Mouse (Mus musculus) ovary, postnatal 10 days (tissue): ENCODE measurements around the gene Ldah.

ENCODE experiments used
- DNase-seq: peaks from one replicate; pipeline ENCODE4 v3.0.0; 2022; ENCODE audit warnings: low spot score

The Ldah gene

DNA sequence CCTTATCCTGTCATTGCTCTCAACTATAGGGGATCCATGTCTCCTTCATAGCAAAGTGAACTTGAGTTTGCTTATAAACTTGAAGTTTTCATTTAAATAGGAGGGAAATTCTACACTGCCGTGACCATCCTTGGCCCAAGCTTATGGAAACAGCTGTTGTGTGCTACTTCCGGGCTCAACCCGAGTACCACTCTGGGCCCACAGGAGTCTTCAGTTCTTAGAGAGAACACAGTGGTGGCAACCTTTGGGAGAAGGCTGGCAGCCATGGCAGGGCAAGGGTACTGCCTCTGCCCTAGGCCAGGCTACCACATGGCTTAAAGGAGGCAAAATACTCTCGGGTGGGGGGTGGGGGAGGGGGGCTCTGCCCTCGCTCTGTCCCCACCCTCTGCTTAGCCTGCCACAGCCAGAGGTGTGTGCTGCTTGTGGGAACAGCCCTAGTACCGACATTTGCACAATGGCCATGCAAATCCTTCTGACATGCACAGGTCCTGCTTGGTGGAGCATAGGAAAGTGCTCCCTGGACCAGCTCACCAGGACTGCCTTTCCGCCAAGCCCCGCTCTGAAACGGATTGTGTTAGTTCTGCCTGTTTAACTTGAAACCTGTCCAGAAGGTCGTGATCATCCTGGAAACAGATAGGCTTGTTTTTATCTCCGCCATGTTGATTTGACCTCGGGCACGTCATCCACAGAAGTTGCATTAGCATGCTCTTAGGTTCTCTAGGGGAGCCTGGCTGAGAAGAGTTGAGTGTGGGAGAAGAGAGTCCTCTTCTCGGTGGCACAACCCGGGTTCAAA lies 73.5 kb downstream of the Ldah start:
- no peak for DNase-seq

GRCm38 (mm10) chr12:8287970-8288369 lies 80.1 kb downstream of the Ldah start:
- no peak for DNase-seq

- no peak for DNase-seq
Observed at GRCm38 (mm10) chr12:8289099-8289498, 81.2 kb downstream of the Ldah start.

GRCm38 (mm10) chr12:8289499-8289898 lies 81.6 kb downstream of the Ldah start:
- DNase-seq: no peak

- DNase-seq: no peak
Observed at GRCm38 (mm10) chr12:8291157-8291853, 83.4 kb downstream of the Ldah start.

- no peak for DNase-seq
Observed at GRCm38 (mm10) chr12:8295307-8295913, 87.5 kb downstream of the Ldah start.

- no peak for DNase-seq
Observed at GRCm38 (mm10) chr12:8296154-8296553, 88.2 kb downstream of the Ldah start.

- no peak for DNase-seq
Observed at GRCm38 (mm10) chr12:8297586-8298214, 89.8 kb downstream of the Ldah start.

DNA sequence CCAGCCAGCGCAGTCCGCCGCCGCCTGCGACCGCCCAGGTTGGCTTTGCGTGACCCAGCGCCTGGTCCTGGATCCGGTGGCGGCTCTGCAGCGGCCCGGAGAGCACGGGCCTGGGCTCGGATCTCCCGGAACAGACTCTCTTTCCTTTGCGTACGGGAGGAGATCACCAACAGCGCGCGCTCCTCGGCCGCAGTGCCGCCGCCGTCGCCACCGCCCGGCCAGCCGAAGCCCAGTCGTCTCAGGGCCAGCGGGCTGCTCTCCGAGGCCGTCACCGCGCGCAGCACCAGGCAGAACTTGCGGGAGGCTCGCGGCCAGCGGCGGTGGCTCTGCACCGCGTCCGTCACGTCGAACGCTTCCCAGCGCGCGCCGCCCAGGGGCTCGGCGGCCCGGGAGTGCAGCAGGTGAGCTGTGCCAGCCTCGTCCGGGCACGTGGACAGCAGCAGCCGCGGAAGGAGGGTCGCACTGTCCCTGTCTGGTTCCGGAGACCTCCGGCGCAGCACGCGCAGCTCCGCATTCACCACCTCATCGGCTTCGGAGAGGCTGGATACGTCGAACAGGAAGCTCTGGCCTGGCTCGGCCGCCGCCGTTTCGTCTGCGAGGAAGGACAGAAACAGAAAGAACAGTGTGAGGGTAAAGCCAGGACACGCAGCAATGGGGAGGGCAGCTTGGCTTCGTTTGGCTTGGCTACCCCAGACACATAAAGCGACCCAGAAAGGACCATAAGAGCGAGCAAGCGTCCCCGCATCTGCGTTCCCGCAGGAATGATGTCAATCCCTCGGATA lies 90.6 kb downstream of the Ldah start:
- DNase-seq: no peak

DNA sequence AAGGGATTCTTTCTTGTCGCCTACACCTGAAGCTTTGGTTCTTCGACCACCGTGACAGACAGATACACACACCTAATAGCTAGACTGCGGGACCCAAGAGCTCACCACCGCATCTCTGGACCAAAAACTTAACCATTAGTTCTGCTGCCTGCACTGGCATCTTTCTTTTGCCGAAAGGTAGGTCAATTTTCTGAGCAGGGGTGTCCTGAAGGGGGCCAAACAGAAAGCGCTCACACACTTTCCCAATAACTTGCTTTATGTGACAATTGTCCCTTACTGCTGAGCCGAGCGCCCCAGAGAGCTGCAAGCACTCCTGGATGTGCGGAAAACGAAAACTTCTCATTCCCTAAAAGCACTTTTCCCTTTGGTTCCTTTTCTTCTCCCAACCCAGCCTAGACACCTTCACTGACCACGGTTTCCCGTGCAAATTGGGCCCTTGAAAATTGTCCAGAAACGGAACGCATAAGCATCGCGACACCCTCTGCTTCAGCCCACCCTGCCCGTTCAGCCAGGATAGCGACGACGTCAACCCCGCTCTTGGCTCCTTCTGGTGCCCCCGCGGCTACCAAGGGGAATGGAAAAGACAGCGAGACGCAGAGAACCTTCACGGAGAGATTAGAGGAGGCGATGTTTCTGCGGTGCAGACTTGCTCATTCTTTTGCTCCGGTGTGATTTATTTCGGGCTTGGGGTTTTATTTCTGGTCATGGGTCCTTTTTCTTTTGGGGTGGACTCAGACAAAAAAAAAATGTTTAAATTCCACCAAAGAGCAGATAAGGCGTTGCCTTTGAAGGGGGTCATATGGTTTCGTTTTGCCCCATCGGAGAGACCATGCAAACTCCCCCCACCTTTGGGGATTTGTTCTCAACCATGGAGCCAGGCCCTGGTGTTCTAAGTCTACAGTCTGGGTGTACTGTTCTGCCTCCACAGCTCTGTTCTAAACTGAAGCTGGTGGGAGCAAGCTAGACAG lies 91.5 kb downstream of the Ldah start:
- DNase-seq: no peak

DNA sequence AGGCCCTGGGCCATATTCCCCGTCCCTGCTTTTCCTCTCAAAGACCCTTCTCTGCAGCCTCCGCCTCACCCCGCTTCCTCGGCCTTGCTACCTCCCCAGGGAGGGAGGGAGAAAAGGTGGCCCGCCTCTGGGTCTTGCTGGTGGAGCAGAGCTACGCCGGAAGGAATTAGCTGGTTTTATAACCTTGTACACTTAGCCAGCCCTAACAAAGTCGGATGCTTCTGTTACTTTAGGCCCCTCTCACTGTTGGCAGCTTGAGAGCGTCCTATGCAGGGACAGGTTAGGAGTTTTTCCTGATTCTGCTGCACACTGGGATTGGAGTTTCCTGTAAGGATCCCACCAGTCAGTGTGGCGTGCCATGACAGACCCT lies 92.2 kb downstream of the Ldah start:
- DNase-seq: no peak

DNA sequence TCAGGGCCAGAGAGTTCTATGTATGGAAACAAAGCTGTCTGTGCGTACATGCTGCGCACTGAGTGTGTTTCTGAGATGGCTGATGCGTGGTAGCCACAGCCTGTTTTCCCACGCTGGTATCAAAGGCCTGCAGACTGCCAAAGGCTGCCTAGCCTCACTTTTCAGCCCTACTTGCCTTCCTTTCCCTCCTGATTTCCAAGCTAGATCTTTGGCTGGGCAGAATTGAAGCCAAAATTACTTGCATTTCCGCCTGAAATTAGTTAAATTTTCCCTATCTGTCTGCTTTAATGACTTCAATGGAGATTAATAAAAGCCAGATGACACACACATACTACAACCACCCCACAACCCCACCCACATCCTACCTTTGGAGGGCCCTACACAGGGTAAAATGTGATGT lies 92.6 kb downstream of the Ldah start:
- no peak for DNase-seq

DNA sequence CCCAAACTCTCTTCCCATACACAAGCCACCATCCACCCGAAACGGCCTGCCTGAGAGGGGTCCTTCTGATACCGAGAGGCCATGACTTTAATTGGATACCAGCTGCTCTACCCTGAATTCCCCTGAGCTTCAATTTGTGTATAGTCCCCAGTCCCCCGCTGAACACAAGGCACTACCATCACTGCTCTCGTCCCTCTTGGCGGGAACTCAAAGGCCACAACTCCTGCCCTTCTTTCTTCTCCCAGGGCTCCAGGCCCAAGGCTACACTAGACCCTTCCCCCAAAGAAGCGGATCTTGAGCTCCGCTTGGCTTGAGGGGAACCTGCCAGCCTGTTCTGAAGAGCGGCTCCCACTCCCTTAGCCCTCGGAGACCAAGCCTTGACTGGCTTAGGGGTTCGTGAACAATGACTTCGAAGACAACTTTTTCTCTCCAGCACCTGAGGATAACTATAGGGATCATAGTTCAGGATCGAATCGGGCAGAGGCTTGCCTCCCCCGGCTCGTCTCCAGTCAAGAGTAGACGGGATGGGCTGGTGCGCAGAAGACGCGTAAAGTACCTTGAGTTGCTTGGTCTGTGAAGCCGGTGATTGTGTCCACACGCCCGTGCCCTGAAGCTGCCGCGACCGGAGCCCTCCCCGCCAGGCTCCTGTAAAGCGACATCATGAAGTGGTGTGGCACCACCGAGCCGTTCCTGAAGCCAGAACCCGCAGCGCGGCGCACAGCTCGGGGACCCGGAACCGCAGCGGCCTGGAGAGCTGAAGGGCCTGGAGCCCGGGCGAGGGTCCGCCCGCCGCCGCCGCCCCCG lies 93.3 kb downstream of the Ldah start:
- no peak for DNase-seq

- no peak for DNase-seq
Observed at GRCm38 (mm10) chr12:8301841-8302431, 94.0 kb downstream of the Ldah start, which contains the start of gene Gdf7. Gene Gdf7, minus strand, starts transcription at chr12:8301954.

DNA sequence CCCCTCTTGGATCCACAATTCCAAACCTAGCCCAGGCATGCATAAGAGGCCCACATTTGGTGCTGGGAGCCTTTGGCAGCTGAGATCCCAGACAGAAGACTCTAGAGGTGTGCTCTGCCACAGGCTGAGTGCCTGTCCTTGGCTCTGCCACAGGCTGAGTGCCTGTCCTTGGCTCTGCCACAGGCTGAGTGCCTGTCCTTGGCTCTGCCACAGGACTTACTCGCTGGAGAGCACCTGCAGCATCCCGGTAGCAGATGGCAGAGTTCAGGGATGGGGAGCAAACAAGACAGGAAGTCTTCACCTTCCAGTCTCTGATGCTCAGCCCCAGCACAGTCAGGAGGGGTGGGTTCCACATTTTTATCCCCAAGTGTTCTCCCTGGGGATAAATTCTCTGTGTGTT lies 97.4 kb downstream of the Ldah start:
- DNase-seq: no peak

- no peak for DNase-seq
Observed at GRCm38 (mm10) chr12:8306432-8306831, 98.5 kb downstream of the Ldah start.

GRCm38 (mm10) chr12:8306910-8307309 lies 99.0 kb downstream of the Ldah start:
- DNase-seq: no peak

DNA sequence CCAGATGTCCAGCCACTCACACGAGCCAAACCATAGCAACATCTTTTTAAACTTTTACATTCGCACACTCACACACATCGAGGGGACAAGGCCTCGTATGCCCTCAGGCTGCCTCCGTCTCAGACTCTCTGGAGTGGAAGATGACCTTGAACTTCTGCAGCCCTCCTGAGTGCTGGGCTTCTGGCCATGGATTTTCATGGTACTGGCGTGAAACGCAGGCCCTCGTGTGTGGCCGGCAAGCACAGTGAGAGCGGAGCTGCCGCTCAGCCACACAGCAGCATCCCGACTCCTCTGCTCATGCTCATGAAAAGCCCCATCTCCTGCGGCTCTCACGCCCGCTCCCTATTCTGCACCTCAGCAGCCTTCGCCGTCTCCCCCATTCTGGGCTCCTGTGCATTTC lies 103.1 kb downstream of the Ldah start:
- no peak for DNase-seq

DNA sequence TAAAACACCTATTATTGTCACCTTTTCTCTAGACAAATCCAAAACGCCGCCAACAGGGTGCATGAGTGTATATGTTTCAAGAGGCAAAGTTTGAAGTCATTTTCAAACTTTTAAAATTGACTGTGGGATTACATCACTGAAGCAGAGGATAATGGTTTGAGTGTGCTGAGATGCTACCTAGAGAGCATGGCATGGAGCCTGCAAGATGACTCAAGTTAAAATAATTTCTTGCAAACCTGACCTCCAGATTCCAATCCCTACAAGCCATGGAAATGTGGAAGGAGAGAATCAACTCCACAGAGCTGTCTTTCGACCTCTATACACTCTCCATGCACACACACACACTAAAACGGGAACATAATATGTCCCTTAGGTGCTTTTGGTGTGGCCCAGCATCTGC lies 104.4 kb downstream of the Ldah start:
- DNase-seq: no peak
